ENCODE assay signal across 8 mouse cellular contexts in the genomic region with DNA sequence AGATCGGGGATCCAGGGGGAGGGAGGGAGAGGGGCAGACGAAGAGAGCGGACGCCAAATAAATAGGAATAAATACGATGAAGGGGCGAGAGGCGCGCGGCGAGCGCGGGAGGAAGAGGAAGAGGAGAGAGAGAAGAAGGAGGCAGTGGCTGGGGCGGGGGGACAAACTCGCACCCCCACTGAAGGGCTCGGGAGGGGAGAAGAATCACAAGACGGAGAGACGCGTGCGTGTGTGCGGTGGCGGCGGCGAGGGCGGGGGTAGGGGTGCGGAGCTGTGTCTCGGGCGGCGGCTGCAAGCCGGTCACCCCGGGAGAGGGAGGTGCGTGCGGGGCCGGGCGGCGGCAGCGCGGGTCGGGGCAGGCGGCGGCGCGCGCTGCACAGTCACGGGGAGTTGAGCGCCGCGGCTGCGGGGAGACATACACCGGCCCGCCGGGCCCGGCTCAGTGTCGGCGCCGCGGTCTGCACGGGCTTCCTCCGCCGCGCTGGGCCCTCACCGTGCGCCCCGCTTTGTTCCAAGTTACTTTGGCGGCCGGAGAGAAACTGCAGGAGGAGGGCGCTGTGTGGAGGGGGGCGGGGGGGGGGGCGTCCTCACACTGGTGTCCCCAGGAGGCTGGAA. TPM values are rescaled to one million over a fixed set of nuclear protein-coding genes. Genes with fewer than 3 reads are reported as not detected.
DNase-seq lines count a peak whose midpoint lies in the region; ATAC-seq lines count a peak whose summit lies in the region.

A gene (minus strand): TSS at position 142 of the 615 bp plus-strand sequence.

- H3K27me3 ChIP-seq in forebrain, embryonic 12.5 days, result peaks cover 14% of the 10 kb centered on the region; the same call in 1 of the 2 replicates
- H3K27me3 ChIP-seq in midbrain, embryonic 11.5 days (ENCODE audit: control insufficient read depth, insufficient read depth, low read length), result peaks cover 6% of the 10 kb centered on the region

- no peaks in the 10 kb centered on the region for H3K36me3 ChIP-seq in forebrain, embryonic 12.5 days (replicated peaks)
- no peaks in the 10 kb centered on the region for H3K36me3 ChIP-seq in midbrain, embryonic 11.5 days (ENCODE audit: control insufficient read depth, insufficient read depth, low read length)

- H3K4me2 ChIP-seq in forebrain, embryonic 12.5 days, result peak within 1 kb of the TSS; percentile 80
- H3K4me2 ChIP-seq in midbrain, embryonic 11.5 days, result peak within 1 kb of the TSS; percentile 96

- under 1% methylated on average over 56 of the region's 68 CpGs for WGBS in forebrain, embryonic 12.5 days
- WGBS in midbrain, embryonic 11.5 days, result 1% methylated on average over 35 of the region's 68 CpGs

- DNase-seq in cerebellum, adult 11 months, result peak; percentile 2
- peak; percentile 70 for DNase-seq in adrenal gland, postnatal 14 days
- peak; percentile 50 to 73 for DNase-seq in heart, postnatal 10 days
- peak; percentile 5 to 26 for DNase-seq in layer of hippocampus, postnatal 14 days (ENCODE audit: low spot score in 2 of 2)
- DNase-seq in midbrain, embryonic 11.5 days (ENCODE audit: low spot score, missing footprints), result peak; percentile 96
- peak; percentile 13 to 71 for DNase-seq in spleen, postnatal 4 days (ENCODE audit: low spot score in 2 of 2)

- H3K4me1 ChIP-seq in forebrain, embryonic 12.5 days, result peaks cover 11% of the 10 kb centered on the region
- peaks cover 8% of the 10 kb centered on the region; the same call in 1 of the 2 replicates for H3K4me1 ChIP-seq in midbrain, embryonic 11.5 days (ENCODE audit: control insufficient read depth, insufficient read depth, low read length)

- intact Hi-C loops in heart, postnatal 10 days (cut with DNase I), result loop anchor here (5.0 to 10.0 kb wide), 5 partner anchors 94 to 576 kb away; no protein-coding TSS in a partner anchor

- H3K4me3 ChIP-seq in forebrain, embryonic 12.5 days (replicated peaks), result peak within 1 kb of the TSS; percentile 86
- peak within 1 kb of the TSS; percentile 88 for H3K4me3 ChIP-seq in midbrain, embryonic 11.5 days (ENCODE audit: low read depth, low read length)

- H3K9ac ChIP-seq in forebrain, embryonic 12.5 days, result peak within 1 kb of the TSS; percentile 91
- H3K9ac ChIP-seq in midbrain, embryonic 11.5 days (ENCODE audit: low read length), result peak within 1 kb of the TSS; percentile 96

- peak within 1 kb of the TSS; percentile 93 for H3K27ac ChIP-seq in forebrain, embryonic 12.5 days
- peak within 1 kb of the TSS; percentile 92 for H3K27ac ChIP-seq in midbrain, embryonic 11.5 days (ENCODE audit: low read depth, low read length)

- no peaks in the 10 kb centered on the region for H3K9me3 ChIP-seq in forebrain, embryonic 12.5 days
- no peaks in the 10 kb centered on the region for H3K9me3 ChIP-seq in midbrain, embryonic 11.5 days (ENCODE audit: control insufficient read depth, low read length)

- no peak for ATAC-seq in cerebellum, adult (ENCODE audit: insufficient number of reproducible peaks, low FRiP score, low TSS enrichment)
- peak; percentile 39 for ATAC-seq in forebrain, embryonic 12.5 days (ENCODE audit: low FRiP score)
- ATAC-seq in midbrain, embryonic 11.5 days (ENCODE audit: low FRiP score), result peak; percentile 36

RNA-seq across cellular contexts. Expression of the gene that starts here (rescaled TPM):
- 25.2 and 27.8 TPM in 2 replicates for total RNA-seq in adrenal gland, postnatal 14 days (2021)
- polyA plus RNA-seq in forebrain, embryonic 12.5 days (2016; fragmentation: Nextera tagmentation; extraction: Ambion mirVana), result 45.7 and 47.7 TPM in 2 replicates
- 10 to 100 TPM; 32.8 to 41.9 TPM for total RNA-seq in heart, postnatal 10 days (2021)
- 10 to 100 TPM in 1 of 2 experiments, 1 to 10 TPM in 1; 8.7 to 12.2 TPM for total RNA-seq in layer of hippocampus, postnatal 14 days (2021)
- polyA plus RNA-seq in midbrain, embryonic 11.5 days (2014; fragmentation: Nextera tagmentation; extraction: Ambion mirVana), result 72.5 and 80.5 TPM in 2 replicates

Comparison
In these comparisons a context has a peak if more than half of its experiments do, and no peak if none do; other contexts are left out.
1. DNase-seq: peak in every context shown above with its lines; median percentile 96 in midbrain, embryonic 11.5 days; 70 in adrenal gland, postnatal 14 days; 62 in heart, postnatal 10 days; 42 in spleen, postnatal 4 days; 16 in layer of hippocampus, postnatal 14 days; 2 in cerebellum, adult 11 months.